Mouse (Mus musculus) hindbrain, embryonic 10.5 days (tissue): Measurements from ENCODE around the gene Btnl6. TPM values are rescaled to one million over a fixed set of nuclear protein-coding genes. Genes with fewer than 3 reads are reported as not detected.
"Not testable (repeated sequence)": the region's sequence is repeated elsewhere in the genome, so short reads cannot be mapped to it uniquely, and the experiment has no call there.

Experiments
- DNase-seq: peaks from one replicate; pipeline ENCODE4 v3.0.0-alpha.2; 2017; ENCODE audit warnings: low spot score
- H3K27ac ChIP-seq: fragments of 300-500 bp; sonication (generic); 2 replicates; pipeline ENCODE4 v1.5.1; 2016; ENCODE audit warnings: mild to moderate bottlenecking, moderate library complexity
- H3K27me3 ChIP-seq: fragments of 300-500 bp; sonication (generic); 2 replicates; pipeline ENCODE4 v1.6.1; 2016; ENCODE audit warnings: mild to moderate bottlenecking; ENCODE audit not compliant: poor library complexity, insufficient read depth, severe bottlenecking
- H3K36me3 ChIP-seq: fragments of 300-500 bp; sonication (generic); 2 replicates; pipeline ENCODE4 v1.6.1; 2016; ENCODE audit warnings: mild to moderate bottlenecking, moderate library complexity
- H3K4me1 ChIP-seq: fragments of 300-500 bp; sonication (generic); replicated peaks from 2 replicates; pipeline ENCODE4 v1.6.1; 2016; ENCODE audit warnings: mild to moderate bottlenecking
- H3K4me3 ChIP-seq: fragments of 300-500 bp; sonication (generic); 2 replicates; pipeline ENCODE4 v1.5.1; 2016; ENCODE audit warnings: mild to moderate bottlenecking, moderate library complexity
- H3K9me3 ChIP-seq: fragments of 300-500 bp; sonication (generic); 2 replicates; pipeline ENCODE4 v1.6.1; 2016; ENCODE audit warnings: mild to moderate bottlenecking, moderate library complexity
- WGBS: fragments of 180-500 bp; shearing (Covaris S2); methylation state at CpG from one replicate; pipeline ENCODE4 v1.1.7; 2016; 5-methylcytosine and 5-hydroxymethylcytosine counted together
- polyA plus RNA-seq: library from polyadenylated mRNA; unstranded; fragments of >200 nt; fragmentation: Nextera tagmentation; extraction: Ambion mirVana; gene quantifications from 2 replicates; pipeline ENCODE4 v1.2.1, GENCODE M21; 2016

Btnl6 gene
- polyA plus RNA-seq, 1 experiment from 2014 or later = not detected

- Histone ChIP-seq H3K27ac (no peak overlapping the region), H3K9me3 (no peaks in the 10 kb centered on the region), H3K27me3 (no peaks in the 10 kb centered on the region), H3K4me1 (no peaks in the 10 kb centered on the region), H3K36me3 (no peaks in the 10 kb centered on the region), H3K4me3 (no peak overlapping the region)
- WGBS = 95% methylated on average over 4 of the region's 4 CpGs
- DNase-seq = no peak
These were observed 30.4 kb upstream of the Btnl6 start for GRCm38 (mm10) chr17:34547601-34548000.

GRCm38 (mm10) chr17:34546797-34547196, 29.6 kb upstream of the Btnl6 start:
- Histone ChIP-seq H3K36me3 (no peaks in the 10 kb centered on the region), H3K4me3 (no peak overlapping the region), H3K4me1 (no peaks in the 10 kb centered on the region), H3K27me3 (no peaks in the 10 kb centered on the region), H3K27ac (no peak overlapping the region), H3K9me3 (no peaks in the 10 kb centered on the region)
- DNase-seq = no peak
- 91% methylated on average over 1 of the region's 1 CpGs for WGBS

DNA sequence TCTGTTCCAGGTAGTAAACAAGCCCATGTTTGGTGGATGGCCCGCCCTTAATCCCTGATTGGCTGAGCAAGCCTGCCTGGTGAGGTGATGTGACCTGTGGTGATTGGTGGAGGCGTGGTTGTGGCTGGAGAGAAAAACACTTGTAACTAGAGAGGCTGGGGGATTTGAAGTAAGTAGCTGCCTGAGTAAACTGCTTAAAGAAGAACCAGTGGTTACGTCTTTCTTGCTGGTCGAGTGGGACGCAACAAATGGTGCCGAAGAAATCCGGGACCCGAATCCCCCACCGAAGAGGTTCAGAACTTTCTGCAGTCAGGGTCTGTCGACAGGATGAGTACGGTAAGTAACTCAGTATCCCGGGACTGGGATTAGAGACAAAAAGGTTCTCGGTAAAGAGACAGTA, 26.4 kb upstream of the Btnl6 start:
- H3K36me3 ChIP-seq, DNase-seq, H3K27ac ChIP-seq, H3K4me1 ChIP-seq, H3K4me3 ChIP-seq, H3K27me3 ChIP-seq, H3K9me3 ChIP-seq: not testable (repeated sequence)
- WGBS = 94% methylated on average over 13 of the region's 13 CpGs

DNA sequence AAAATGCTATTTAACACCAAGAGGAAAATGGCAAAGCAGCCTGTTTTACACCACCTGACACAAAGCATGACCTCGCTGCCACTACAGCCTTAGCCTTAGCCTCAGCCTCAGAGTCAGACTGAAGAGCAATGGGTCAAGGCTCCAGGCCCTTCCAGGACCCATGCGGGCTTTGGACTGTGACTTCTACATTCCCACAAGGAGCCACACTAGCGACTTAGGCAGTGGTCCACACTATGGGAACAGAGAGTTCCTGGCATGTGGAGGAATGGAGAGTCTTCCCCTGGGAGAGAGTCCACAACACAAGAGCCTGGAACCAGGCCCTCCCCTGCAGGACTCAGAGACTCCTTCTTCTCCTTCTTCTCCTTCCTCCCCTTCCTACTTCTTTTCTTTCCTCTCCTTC, 15.5 kb upstream of the Btnl6 start:
- Histone ChIP-seq H3K4me1 (no peaks in the 10 kb centered on the region), H3K36me3 (no peaks in the 10 kb centered on the region), H3K4me3 (no peak overlapping the region), H3K9me3 (no peaks in the 10 kb centered on the region), H3K27ac (no peak overlapping the region), H3K27me3 (no peaks in the 10 kb centered on the region)
- DNase-seq = no peak
- 82% methylated on average over 3 of the region's 3 CpGs for WGBS

GRCm38 (mm10) chr17:34519001-34519400, 1.8 kb upstream of the Btnl6 start:
- Histone ChIP-seq H3K27me3 (peaks cover 5% of the 10 kb centered on the region; the same call in 1 of the 2 replicates), H3K27ac (no peak overlapping the region), H3K4me3 (no peak overlapping the region), H3K4me1 (no peaks in the 10 kb centered on the region), H3K9me3 (no peaks in the 10 kb centered on the region), H3K36me3 (no peaks in the 10 kb centered on the region)
- DNase-seq = no peak
- WGBS = 82% methylated on average over 1 of the region's 1 CpGs

DNA sequence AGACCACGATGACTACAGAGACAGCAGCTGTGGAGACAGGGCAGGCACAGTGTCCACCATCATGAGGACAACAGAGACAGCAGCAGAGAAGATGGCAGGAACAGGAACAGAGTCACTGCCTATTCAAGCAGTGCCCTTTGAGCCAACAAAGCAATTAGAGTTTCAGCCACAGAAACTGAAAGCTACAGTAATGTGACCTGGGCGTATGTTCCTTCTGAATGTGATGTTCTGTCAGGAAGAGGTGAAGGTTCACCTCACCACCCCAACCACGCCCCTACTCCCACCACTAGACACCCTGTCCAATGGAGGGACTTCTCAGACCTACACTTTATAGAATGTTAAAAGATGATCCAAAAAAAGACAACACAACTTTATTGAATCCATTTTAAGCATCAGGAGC, 1.4 kb upstream of the Btnl6 start:
- not testable (repeated sequence) for H3K4me3 ChIP-seq, H3K27me3 ChIP-seq, H3K27ac ChIP-seq, H3K4me1 ChIP-seq, H3K9me3 ChIP-seq, DNase-seq, H3K36me3 ChIP-seq
- 79% methylated on average over 3 of the region's 3 CpGs for WGBS

- Histone ChIP-seq H3K4me1 (no peaks in the 10 kb centered on the region), H3K9me3 (no peaks in the 10 kb centered on the region), H3K27ac (no peak overlapping the region), H3K36me3 (no peaks in the 10 kb centered on the region), H3K27me3 (peaks cover 5% of the 10 kb centered on the region; the same call in 1 of the 2 replicates), H3K4me3 (no peak overlapping the region)
- DNase-seq = no peak
- 89% methylated on average over 4 of the region's 4 CpGs for WGBS
These were observed 643 bp upstream of the Btnl6 start for GRCm38 (mm10) chr17:34517795-34518194.

DNA sequence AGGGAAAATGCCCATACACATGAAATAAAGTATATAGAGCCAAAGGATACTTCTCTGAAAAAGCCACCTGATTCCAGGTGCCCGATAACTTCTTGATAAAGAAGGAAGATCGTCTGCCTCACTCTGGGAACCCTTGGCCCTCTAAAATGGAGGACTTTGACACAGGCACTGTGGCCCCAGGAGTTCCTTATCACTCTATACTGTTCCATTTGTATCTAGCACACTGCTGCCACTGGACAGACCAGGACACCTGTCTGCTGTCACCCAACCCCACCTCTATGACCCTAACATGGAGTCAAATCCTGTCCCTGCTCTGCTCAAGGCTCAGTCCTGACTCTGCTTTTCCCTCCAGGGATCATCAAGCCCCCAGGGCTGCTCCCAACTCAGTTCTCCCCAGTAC, 638 bp downstream of the Btnl6 start:
- Histone ChIP-seq H3K27ac (no peak overlapping the region), H3K4me3 (no peak overlapping the region), H3K27me3 (peaks cover 5% of the 10 kb centered on the region; the same call in 1 of the 2 replicates), H3K36me3 (no peaks in the 10 kb centered on the region), H3K4me1 (no peaks in the 10 kb centered on the region), H3K9me3 (no peaks in the 10 kb centered on the region)
- no peak for DNase-seq
- 85% methylated on average over 2 of the region's 2 CpGs for WGBS

DNA sequence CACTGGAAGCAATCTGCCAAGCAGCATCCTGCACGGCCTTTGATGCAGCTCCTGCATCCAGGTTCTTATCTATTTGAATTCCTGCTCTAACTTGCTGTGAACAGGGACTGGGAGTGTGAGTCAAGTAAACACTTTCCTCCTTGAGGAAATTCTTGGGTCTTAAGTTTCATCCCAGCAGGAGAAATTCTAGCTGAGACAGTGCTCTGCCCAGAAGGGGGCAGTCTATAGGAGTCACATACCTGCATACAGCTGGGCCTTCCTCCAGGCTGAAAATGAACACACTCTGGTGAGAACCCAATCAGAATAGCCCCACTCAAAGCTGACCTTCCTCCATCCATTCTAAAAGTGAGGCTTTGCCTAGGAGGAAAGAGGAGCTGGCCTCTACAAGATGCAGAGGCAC, 5.4 kb downstream of the Btnl6 start:
- not testable (repeated sequence) for DNase-seq, H3K4me1 ChIP-seq, H3K27ac ChIP-seq, H3K27me3 ChIP-seq, H3K36me3 ChIP-seq, H3K4me3 ChIP-seq, H3K9me3 ChIP-seq
- 71% methylated on average over 1 of the region's 1 CpGs for WGBS

DNA sequence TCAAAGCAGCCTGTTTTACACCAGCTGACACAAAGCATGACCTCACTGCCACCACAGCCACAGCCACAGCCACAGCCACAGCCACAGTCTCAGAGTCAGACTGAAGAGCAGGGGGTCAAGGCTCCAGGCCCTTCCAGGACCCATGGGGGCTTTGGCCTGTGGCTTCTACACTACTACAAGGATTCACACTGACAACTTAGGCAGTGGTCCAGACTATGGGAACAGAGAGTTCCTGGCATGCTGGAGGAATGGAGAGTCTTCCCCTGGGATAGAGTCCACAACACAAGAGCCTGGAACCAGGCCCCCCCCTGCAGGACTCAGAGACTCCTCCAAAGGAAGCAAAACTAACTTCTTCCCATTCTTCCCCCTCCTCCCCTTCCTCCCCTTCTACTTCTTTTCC, 9.6 kb downstream of the Btnl6 start:
- H3K27me3 ChIP-seq = no peaks in the 10 kb centered on the region
- H3K9me3 ChIP-seq = no peaks in the 10 kb centered on the region
- H3K4me3 ChIP-seq = no peak overlapping the region
- no peak overlapping the region for H3K27ac ChIP-seq
- no peak for DNase-seq
- H3K4me1 ChIP-seq = no peaks in the 10 kb centered on the region
- H3K36me3 ChIP-seq = no peaks in the 10 kb centered on the region

GRCm38 (mm10) chr17:34497726-34498125, 19.4 kb downstream of the Btnl6 start:
- not testable (repeated sequence) for H3K27ac ChIP-seq, H3K4me3 ChIP-seq, H3K4me1 ChIP-seq, DNase-seq, H3K27me3 ChIP-seq, H3K36me3 ChIP-seq, H3K9me3 ChIP-seq
- WGBS = 86% methylated on average over 4 of the region's 4 CpGs

DNA sequence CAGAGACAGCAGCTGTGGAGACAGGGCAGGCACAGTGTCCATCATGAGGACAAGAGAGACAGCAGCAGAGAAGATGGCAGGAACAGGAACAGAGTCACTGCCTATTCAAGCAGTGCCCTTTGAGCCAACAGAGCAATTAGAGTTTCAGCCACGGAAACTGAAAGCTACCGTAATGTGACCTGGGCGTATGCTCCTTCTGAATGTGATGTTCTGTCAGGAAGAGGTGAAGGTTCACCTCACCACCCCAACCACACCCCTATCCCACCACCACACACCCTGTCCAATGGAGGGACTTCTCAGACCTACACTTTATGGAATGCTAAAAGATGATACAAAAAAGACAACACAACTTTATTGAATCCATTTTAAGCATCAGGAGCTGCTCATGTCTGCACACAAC, 19.8 kb downstream of the Btnl6 start:
- not testable (repeated sequence) for H3K36me3 ChIP-seq, DNase-seq, H3K27ac ChIP-seq, H3K9me3 ChIP-seq, H3K4me1 ChIP-seq, H3K27me3 ChIP-seq, H3K4me3 ChIP-seq
- WGBS = 94% methylated on average over 3 of the region's 3 CpGs

- DNase-seq = no peak
- Histone ChIP-seq H3K4me3 (no peak overlapping the region), H3K9me3 (no peaks in the 10 kb centered on the region), H3K4me1 (no peaks in the 10 kb centered on the region), H3K36me3 (no peaks in the 10 kb centered on the region), H3K27ac (no peak overlapping the region), H3K27me3 (no peaks in the 10 kb centered on the region)
- WGBS = 88% methylated on average over 1 of the region's 2 CpGs
These were observed 20.6 kb downstream of the Btnl6 start for GRCm38 (mm10) chr17:34496539-34496938.

DNA sequence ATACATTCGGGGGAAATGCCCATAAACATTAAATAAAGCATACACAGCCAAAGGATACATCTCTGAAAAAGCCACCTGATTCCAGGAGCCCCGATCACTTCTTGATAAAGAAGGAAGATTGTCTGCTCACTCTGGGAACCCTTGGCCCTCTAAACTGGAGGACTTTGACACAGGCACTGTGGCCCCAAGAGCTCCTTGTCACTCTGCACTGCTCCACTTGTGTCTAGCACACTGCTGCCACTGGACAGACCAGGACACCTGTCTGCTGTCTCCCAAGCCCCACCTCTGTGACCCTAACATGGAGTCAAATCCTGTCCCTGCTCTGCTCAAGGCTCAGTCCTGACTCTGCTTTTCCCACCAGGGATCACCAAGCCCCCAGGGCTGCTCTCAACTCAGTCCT, 22.0 kb downstream of the Btnl6 start:
- 87% methylated on average over 2 of the region's 2 CpGs for WGBS
- DNase-seq, H3K4me3 ChIP-seq, H3K9me3 ChIP-seq, H3K27ac ChIP-seq, H3K36me3 ChIP-seq, H3K4me1 ChIP-seq, H3K27me3 ChIP-seq: not testable (repeated sequence)
